Mouse (Mus musculus): ENCODE data around the gene Orc4. TPM values are rescaled to one million over a fixed set of nuclear protein-coding genes. Genes with fewer than 3 reads are reported as not detected.

Gene Orc4
- polyA plus RNA-seq (2012; rRNA removed) (18.2 and 22.0 TPM in 2 replicates), polyA plus RNA-seq (2014; fragmentation: Nextera tagmentation; extraction: Ambion mirVana) (37.4 and 40.4 TPM in 2 replicates)

- TF ChIP-seq CTCF (IDR thresholded peaks at IDR 0.05; ENCODE audit: low read depth) (no peak), EP300 (IDR thresholded peaks at IDR 0.05; ENCODE audit: low read depth) (no peak)
- WGBS (ENCODE audit: insufficient replicate concordance) = 0% methylated on average over 2 of the region's 2 CpGs
- H3K4me3 ChIP-seq (ENCODE audit: insufficient read depth in 1 of 2, low read depth in 2 of 2, low read length in 2 of 2) = peak within 1 kb of the TSS; percentile 75 to 85
- peak within 1 kb of the TSS; percentile 80 for H3K4me2 ChIP-seq (ENCODE audit: low read depth)
- no peaks in the 10 kb centered on the region for H3K9me3 ChIP-seq (ENCODE audit: control insufficient read depth, low read length)
- peak within 1 kb of the TSS; percentile 66 for H3K27ac ChIP-seq
- no peaks in the 10 kb centered on the region for H3K27me3 ChIP-seq (ENCODE audit: control insufficient read depth, insufficient read depth, low read length)
- DNase-seq (ENCODE audit: low read depth in 3 of 3, low spot score in 3 of 3) (no peak), ATAC-seq (ENCODE audit: insufficient read depth) (no peak)
- H3K9ac ChIP-seq (replicated peaks) = peak within 1 kb of the TSS; percentile 87
- no peaks in the 10 kb centered on the region for H3K36me3 ChIP-seq (replicated peaks; ENCODE audit: control insufficient read depth, insufficient read depth, low read depth)
- peaks cover 3 to 4% of the 10 kb centered on the region in 2 experiments for H3K4me1 ChIP-seq (replicated peaks; ENCODE audit: control insufficient read depth in 2 of 2, insufficient read depth in 2 of 2, low read length in 1 of 2)
These were observed at the start of gene Orc4 for GRCm38 (mm10) chr2:48950252-48950315. Gene Orc4 (minus strand): TSS chr2:48950277.

GRCm38 (mm10) chr2:48990322-48990721 lies 40.2 kb upstream of the Orc4 start:
- no peak overlapping the region for H3K27ac ChIP-seq
- DNase-seq (ENCODE audit: low read depth in 3 of 3, low spot score in 3 of 3) (no peak), ATAC-seq (ENCODE audit: insufficient read depth) (no peak)
- H3K36me3 ChIP-seq (replicated peaks; ENCODE audit: control insufficient read depth, insufficient read depth, low read depth) = no peaks in the 10 kb centered on the region
- H3K27me3 ChIP-seq (ENCODE audit: control insufficient read depth, insufficient read depth, low read length) = no peaks in the 10 kb centered on the region
- H3K4me1 ChIP-seq (replicated peaks; ENCODE audit: control insufficient read depth in 2 of 2, insufficient read depth in 2 of 2, low read length in 1 of 2) = no peaks in the 10 kb centered on the region
- TF ChIP-seq EP300 (IDR thresholded peaks at IDR 0.05; ENCODE audit: low read depth) (no peak), CTCF (IDR thresholded peaks at IDR 0.05; ENCODE audit: low read depth) (no peak)
- H3K9ac ChIP-seq (replicated peaks) = no peak overlapping the region
- no peak overlapping the region for H3K4me2 ChIP-seq (ENCODE audit: low read depth)
- H3K4me3 ChIP-seq (ENCODE audit: insufficient read depth in 1 of 2, low read depth in 2 of 2, low read length in 2 of 2) = no peak overlapping the region
- 78% methylated on average over 3 of the region's 3 CpGs for WGBS (ENCODE audit: insufficient replicate concordance)
- no peaks in the 10 kb centered on the region for H3K9me3 ChIP-seq (ENCODE audit: control insufficient read depth, low read length)

GRCm38 (mm10) chr2:48978920-48979319 lies 28.8 kb upstream of the Orc4 start:
- DNase-seq (ENCODE audit: low read depth in 3 of 3, low spot score in 3 of 3) (no peak), ATAC-seq (ENCODE audit: insufficient read depth) (no peak)
- TF ChIP-seq CTCF (IDR thresholded peaks at IDR 0.05; ENCODE audit: low read depth) = no peak
- no peak for TF ChIP-seq EP300 (IDR thresholded peaks at IDR 0.05; ENCODE audit: low read depth)
- Histone ChIP-seq H3K36me3 (replicated peaks; ENCODE audit: control insufficient read depth, insufficient read depth, low read depth) (no peaks in the 10 kb centered on the region), H3K9me3 (ENCODE audit: control insufficient read depth, low read length) (no peaks in the 10 kb centered on the region), H3K9ac (replicated peaks) (no peak overlapping the region), H3K27ac (no peak overlapping the region), H3K4me1 (replicated peaks; ENCODE audit: control insufficient read depth in 2 of 2, insufficient read depth in 2 of 2, low read length in 1 of 2) (no peaks in the 10 kb centered on the region), H3K4me2 (ENCODE audit: low read depth) (no peak overlapping the region), H3K4me3 (ENCODE audit: insufficient read depth in 1 of 2, low read depth in 2 of 2, low read length in 2 of 2) (no peak overlapping the region), H3K27me3 (ENCODE audit: control insufficient read depth, insufficient read depth, low read length) (no peaks in the 10 kb centered on the region)
- 24% methylated on average over 3 of the region's 3 CpGs for WGBS (ENCODE audit: insufficient replicate concordance)

GRCm38 (mm10) chr2:48956591-48956990 lies 6.5 kb upstream of the Orc4 start:
- Histone ChIP-seq H3K9me3 (ENCODE audit: control insufficient read depth, low read length) (no peaks in the 10 kb centered on the region), H3K4me3 (ENCODE audit: insufficient read depth in 1 of 2, low read depth in 2 of 2, low read length in 2 of 2) (no peak overlapping the region), H3K9ac (replicated peaks) (no peak overlapping the region), H3K27me3 (ENCODE audit: control insufficient read depth, insufficient read depth, low read length) (no peaks in the 10 kb centered on the region), H3K4me2 (ENCODE audit: low read depth) (no peak overlapping the region), H3K36me3 (replicated peaks; ENCODE audit: control insufficient read depth, insufficient read depth, low read depth) (no peaks in the 10 kb centered on the region), H3K4me1 (replicated peaks; ENCODE audit: control insufficient read depth in 2 of 2, insufficient read depth in 2 of 2, low read length in 1 of 2) (no peaks in the 10 kb centered on the region), H3K27ac (no peak overlapping the region)
- DNase-seq (ENCODE audit: low read depth in 3 of 3, low spot score in 3 of 3) (no peak), ATAC-seq (ENCODE audit: insufficient read depth) (no peak)
- 58% methylated on average over 3 of the region's 3 CpGs for WGBS (ENCODE audit: insufficient replicate concordance)
- no peak for TF ChIP-seq EP300 (IDR thresholded peaks at IDR 0.05; ENCODE audit: low read depth)

GRCm38 (mm10) chr2:48950316-48950880 lies 321 bp upstream of the Orc4 start:
- Histone ChIP-seq H3K27me3 (ENCODE audit: control insufficient read depth, insufficient read depth, low read length) (no peaks in the 10 kb centered on the region), H3K4me3 (ENCODE audit: insufficient read depth in 1 of 2, low read depth in 2 of 2, low read length in 2 of 2) (peak overlapping the region; percentile 75 to 85), H3K4me2 (ENCODE audit: low read depth) (peak overlapping the region; percentile 80), H3K9ac (replicated peaks) (peak overlapping the region; percentile 87), H3K4me1 (replicated peaks; ENCODE audit: control insufficient read depth in 2 of 2, insufficient read depth in 2 of 2, low read length in 1 of 2) (peaks cover 3 to 4% of the 10 kb centered on the region in 2 experiments), H3K27ac (peak overlapping the region; percentile 66), H3K36me3 (replicated peaks; ENCODE audit: control insufficient read depth, insufficient read depth, low read depth) (no peaks in the 10 kb centered on the region), H3K9me3 (ENCODE audit: control insufficient read depth, low read length) (no peaks in the 10 kb centered on the region)
- DNase-seq (ENCODE audit: low read depth in 3 of 3, low spot score in 3 of 3) (peak in 2 of 3 experiments; percentile 18 to 35), ATAC-seq (ENCODE audit: insufficient read depth) (no peak)
- WGBS (ENCODE audit: insufficient replicate concordance) = 2% methylated on average over 6 of the region's 6 CpGs
- TF ChIP-seq EP300 (IDR thresholded peaks at IDR 0.05; ENCODE audit: low read depth) = no peak
- no peak for TF ChIP-seq CTCF (IDR thresholded peaks at IDR 0.05; ENCODE audit: low read depth)

Data from liver, embryonic 14.5 days (tissue).